Mouse (Mus musculus) kidney, embryonic 14.5 days (tissue): ENCODE measurements around the gene Lifr. TPM values are rescaled to one million over a fixed set of nuclear protein-coding genes. Genes with fewer than 3 reads are reported as not detected.

Source experiments
- ATAC-seq: fragments of 200-750 bp; cut with Nextera tagmentation; 2 replicates; pipeline ENCODE4 v1.8.0; 2017; ENCODE audit warnings: moderate number of reproducible peaks, mild to moderate bottlenecking, moderate TSS enrichment, moderate library complexity; ENCODE audit not compliant: low FRiP score, low TSS enrichment
- H3K27ac ChIP-seq: fragments of 300-500 bp; sonication (generic); 2 replicates; pipeline ENCODE4 v1.5.1; 2014; ENCODE audit warnings: low read depth, mild to moderate bottlenecking, low read length, moderate library complexity, mixed read lengths
- H3K27me3 ChIP-seq: fragments of 300-500 bp; sonication (generic); 2 replicates; pipeline ENCODE4 v1.6.1; 2014; ENCODE audit warnings: mild to moderate bottlenecking, low read length; ENCODE audit not compliant: control insufficient read depth, insufficient read depth
- H3K36me3 ChIP-seq: fragments of 300-500 bp; sonication (generic); 2 replicates; pipeline ENCODE4 v1.6.1; 2014; ENCODE audit warnings: low read length, mixed read lengths; ENCODE audit not compliant: control insufficient read depth, insufficient read depth
- H3K4me1 ChIP-seq: fragments of 300-500 bp; sonication (generic); 2 replicates; pipeline ENCODE4 v1.6.1; 2014; ENCODE audit warnings: low read length, mixed read lengths; ENCODE audit not compliant: control insufficient read depth, insufficient read depth
- H3K4me2 ChIP-seq: fragments of 300-500 bp; sonication (generic); replicated peaks from 2 replicates; pipeline ENCODE4 v1.6.1; 2014; ENCODE audit warnings: low read depth, mild to moderate bottlenecking, low read length
- H3K4me3 ChIP-seq: fragments of 300-500 bp; sonication (generic); 2 replicates; pipeline ENCODE4 v1.5.1; 2014; ENCODE audit warnings: mild to moderate bottlenecking, low read length
- H3K9ac ChIP-seq: fragments of 300-500 bp; sonication (generic); 2 replicates; pipeline ENCODE4 v1.6.1; 2014; ENCODE audit warnings: low read depth, mild to moderate bottlenecking, low read length, moderate library complexity
- H3K9me3 ChIP-seq: fragments of 300-500 bp; sonication (generic); 2 replicates; pipeline ENCODE4 v1.6.1; 2016; ENCODE audit warnings: low read length; ENCODE audit not compliant: control insufficient read depth
- WGBS: fragments of 180-500 bp; shearing (Covaris S2); extraction: QIAGEN DNeasy Blood & Tissue Kit; methylation state at CpG from one replicate; pipeline ENCODE4 v1.1.7; 2014; 5-methylcytosine and 5-hydroxymethylcytosine counted together
- polyA plus RNA-seq: library from polyadenylated mRNA; unstranded; fragments of >200 nt; fragmentation: Nextera tagmentation; extraction: Ambion mirVana; gene quantifications from 2 replicates; pipeline ENCODE4 v1.2.1, GENCODE M21; 2014

Lifr gene
- polyA plus RNA-seq, 1 experiment from 2014 or later, result 33.5 TPM

DNA sequence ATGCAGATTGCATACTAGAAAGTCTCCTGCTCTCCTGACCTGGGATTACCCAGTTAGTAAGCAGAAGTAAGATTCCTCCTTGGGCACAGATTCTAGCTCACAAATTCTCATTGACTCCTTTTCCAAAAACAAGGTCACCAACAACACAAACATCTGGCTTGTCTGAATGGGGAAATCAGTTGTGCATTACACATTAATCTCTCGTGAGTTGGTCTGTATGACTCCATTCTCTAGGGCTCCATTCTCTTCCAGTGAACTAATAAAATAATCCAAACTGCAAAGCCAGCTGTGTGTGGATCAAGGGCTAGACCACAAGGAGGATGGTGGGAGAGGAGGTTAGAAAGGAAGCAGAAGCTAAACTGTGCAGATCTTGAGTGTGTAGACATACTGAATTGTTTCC lies 25.8 kb downstream of the Lifr start:
- Histone ChIP-seq H3K4me1 (no peaks in the 10 kb centered on the region), H3K27ac (no peak overlapping the region), H3K36me3 (no peaks in the 10 kb centered on the region), H3K9me3 (no peaks in the 10 kb centered on the region), H3K9ac (no peak overlapping the region), H3K4me2 (no peak overlapping the region), H3K27me3 (no peaks in the 10 kb centered on the region), H3K4me3 (no peak overlapping the region)
- no peak for ATAC-seq
- 85% methylated on average over 1 of the region's 1 CpGs for WGBS

DNA sequence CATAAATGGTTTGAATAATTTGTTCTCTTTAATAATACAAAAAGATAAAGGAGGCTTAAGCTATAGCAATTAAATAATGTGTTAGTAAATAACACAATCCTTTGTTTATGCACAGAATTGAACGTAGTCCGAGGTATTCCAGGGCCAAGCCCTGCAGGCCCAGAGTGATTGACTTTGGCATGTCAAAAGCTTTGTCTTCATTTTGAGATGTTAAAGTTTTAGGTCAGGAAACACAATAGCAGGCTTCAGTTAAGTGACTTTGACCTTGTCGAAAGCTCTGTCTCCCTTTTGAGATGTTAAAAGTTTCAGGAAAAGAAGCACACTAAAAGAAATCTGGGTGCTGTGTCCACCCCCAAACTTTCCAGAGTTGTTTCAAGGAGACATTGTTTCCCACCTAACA lies 26.3 kb downstream of the Lifr start:
- H3K36me3 ChIP-seq, result no peaks in the 10 kb centered on the region
- H3K9me3 ChIP-seq, result no peaks in the 10 kb centered on the region
- H3K27me3 ChIP-seq, result no peaks in the 10 kb centered on the region
- no peak for ATAC-seq
- no peak overlapping the region for H3K4me2 ChIP-seq
- no peak overlapping the region for H3K9ac ChIP-seq
- H3K27ac ChIP-seq, result no peak overlapping the region
- H3K4me3 ChIP-seq, result no peak overlapping the region
- WGBS, result 86% methylated on average over 3 of the region's 3 CpGs
- H3K4me1 ChIP-seq, result no peaks in the 10 kb centered on the region

DNA sequence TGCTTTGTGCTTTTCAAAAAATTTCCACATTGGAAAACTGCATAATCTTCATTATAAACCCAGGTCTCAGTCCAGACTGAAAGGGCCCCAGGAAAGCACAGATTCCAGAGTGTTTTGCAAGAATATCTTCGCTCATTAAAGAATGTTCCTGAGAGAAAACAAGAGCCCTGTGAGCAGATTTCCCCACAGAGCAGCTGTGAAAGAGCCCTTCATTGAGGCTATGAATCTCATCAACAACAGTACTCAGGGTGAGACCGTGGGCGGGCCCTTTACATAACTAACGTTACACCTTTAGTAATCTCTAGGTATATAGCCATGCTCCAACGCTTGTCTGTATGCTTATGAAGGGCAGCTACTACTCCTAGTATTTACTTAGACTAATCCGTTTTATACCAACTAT lies 27.5 kb downstream of the Lifr start:
- no peak for ATAC-seq
- H3K36me3 ChIP-seq, result no peaks in the 10 kb centered on the region
- no peak overlapping the region for H3K9ac ChIP-seq
- 83% methylated on average over 6 of the region's 6 CpGs for WGBS
- no peak overlapping the region for H3K4me3 ChIP-seq
- H3K4me2 ChIP-seq, result no peak overlapping the region
- H3K27ac ChIP-seq, result no peak overlapping the region
- H3K27me3 ChIP-seq, result no peaks in the 10 kb centered on the region
- no peaks in the 10 kb centered on the region for H3K9me3 ChIP-seq
- H3K4me1 ChIP-seq, result no peaks in the 10 kb centered on the region

DNA sequence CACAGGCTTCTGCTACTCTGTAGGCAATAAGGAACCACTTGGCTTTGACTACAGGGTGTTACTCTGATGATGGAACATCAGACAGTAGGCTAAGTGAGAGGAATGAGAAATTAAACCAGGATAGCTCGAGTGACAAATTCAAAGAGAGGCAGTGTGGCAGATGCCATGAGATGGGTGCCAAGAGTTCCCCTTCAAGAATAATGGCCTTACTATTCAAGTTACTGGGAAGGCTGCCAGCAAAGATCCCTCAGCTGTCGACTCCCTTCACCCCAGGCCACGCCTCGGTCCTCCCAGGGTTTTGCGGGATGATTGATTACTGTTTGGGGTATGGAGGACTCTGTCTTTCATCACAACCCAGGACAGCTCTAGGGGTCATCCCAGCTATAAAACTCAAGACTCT lies 28.4 kb downstream of the Lifr start:
- Histone ChIP-seq H3K9me3 (no peaks in the 10 kb centered on the region), H3K27ac (no peak overlapping the region), H3K9ac (no peak overlapping the region), H3K27me3 (no peaks in the 10 kb centered on the region), H3K4me3 (no peak overlapping the region), H3K4me2 (no peak overlapping the region), H3K36me3 (no peaks in the 10 kb centered on the region), H3K4me1 (no peaks in the 10 kb centered on the region)
- ATAC-seq, result peak; percentile 76
- 25% methylated on average over 5 of the region's 5 CpGs for WGBS

DNA sequence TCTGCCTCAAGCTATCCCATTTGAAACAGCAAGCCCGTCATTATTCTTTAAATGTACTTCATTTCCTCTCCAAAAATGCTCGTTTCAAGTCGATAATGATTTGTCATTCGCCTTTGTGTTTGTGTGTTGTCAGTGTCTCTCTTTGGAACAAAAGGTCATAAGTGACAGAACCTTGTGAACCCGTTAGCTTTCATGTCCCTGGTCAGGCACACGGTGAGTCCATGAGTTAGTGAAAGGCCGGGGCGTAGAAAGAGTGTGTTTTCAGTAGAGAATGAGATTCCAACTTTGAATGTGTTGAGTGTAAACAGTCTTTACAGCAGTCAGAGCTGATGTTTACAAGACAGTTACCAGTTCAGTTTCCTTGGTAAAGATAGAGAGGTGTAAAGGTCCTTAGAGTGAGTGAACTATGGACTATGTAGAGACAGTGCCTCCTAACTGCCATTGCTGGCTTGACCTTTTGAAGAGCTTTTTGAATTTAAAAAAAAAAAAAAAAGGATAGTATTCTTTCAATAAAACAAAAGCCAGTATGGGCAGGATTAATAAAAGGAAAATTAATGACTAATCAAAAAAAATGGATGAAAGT lies 29.6 kb downstream of the Lifr start:
- Histone ChIP-seq H3K4me1 (no peaks in the 10 kb centered on the region), H3K27me3 (no peaks in the 10 kb centered on the region), H3K27ac (no peak overlapping the region), H3K9me3 (no peaks in the 10 kb centered on the region), H3K9ac (no peak overlapping the region), H3K4me3 (no peak overlapping the region), H3K4me2 (no peak overlapping the region), H3K36me3 (no peaks in the 10 kb centered on the region)
- 69% methylated on average over 8 of the region's 8 CpGs for WGBS
- no peak for ATAC-seq

DNA sequence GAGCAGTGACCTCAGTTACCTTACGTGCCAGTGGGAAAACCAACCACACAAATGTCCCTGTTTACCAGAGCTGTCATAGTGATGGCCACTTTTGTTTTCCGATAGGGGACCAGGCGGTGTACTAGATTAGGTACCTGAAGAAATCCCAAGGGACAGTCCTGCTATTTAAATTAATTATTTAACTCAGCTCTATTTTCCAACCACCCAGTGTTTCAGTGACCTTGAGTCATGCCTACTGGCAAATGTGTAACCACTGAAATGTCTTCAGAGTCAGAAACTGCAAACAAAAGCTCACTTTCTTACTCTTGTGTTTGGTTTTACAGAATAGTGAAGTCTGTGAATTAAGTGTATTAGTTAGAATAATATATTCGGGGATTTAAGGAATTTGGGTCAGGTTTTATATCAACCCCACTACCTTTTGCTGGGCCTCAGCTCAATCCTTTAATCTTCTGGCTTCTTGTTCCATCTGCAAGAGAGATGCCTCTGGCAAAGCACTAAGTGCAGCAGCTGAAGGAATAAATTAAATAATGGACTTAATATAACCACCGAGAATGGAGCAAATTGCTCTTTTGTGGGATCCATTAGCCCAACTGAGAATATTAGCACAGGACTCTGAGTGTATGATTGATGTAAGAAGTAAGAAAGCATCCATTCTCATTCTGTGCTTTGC lies 33.5 kb downstream of the Lifr start:
- Histone ChIP-seq H3K27me3 (no peaks in the 10 kb centered on the region), H3K36me3 (no peaks in the 10 kb centered on the region), H3K4me2 (no peak overlapping the region), H3K4me1 (0 out of 2 replicates have a peak, but pooled peaks cover 6% of the 10 kb centered on the region), H3K9me3 (no peaks in the 10 kb centered on the region), H3K9ac (no peak overlapping the region), H3K4me3 (no peak overlapping the region), H3K27ac (no peak overlapping the region)
- 76% methylated on average over 5 of the region's 5 CpGs for WGBS
- ATAC-seq, result no peak

DNA sequence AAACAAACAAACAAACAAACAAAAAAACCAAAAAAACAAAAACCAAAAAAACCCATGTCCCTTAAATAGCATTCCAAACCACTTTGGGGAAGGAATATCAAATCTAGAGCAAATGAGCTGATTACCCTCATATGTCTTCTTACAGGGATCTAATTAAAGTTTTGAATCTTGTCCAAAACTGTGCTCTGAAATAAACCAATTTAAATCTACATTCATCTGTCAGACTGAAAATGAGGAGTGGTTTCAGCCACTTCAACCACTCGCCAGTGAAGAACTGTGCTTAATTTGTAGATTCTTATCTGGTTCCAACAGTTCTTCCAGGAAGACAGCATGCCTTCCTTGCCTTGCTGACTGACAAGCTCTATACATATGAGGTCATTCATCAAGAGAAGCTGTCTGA lies 35.8 kb downstream of the Lifr start:
- 50% methylated on average over 1 of the region's 1 CpGs for WGBS
- Histone ChIP-seq H3K4me3 (no peak overlapping the region), H3K4me1 (peaks cover 7% of the 10 kb centered on the region; the same call in 1 of the 2 replicates), H3K27ac (no peak overlapping the region), H3K9me3 (no peaks in the 10 kb centered on the region), H3K4me2 (no peak overlapping the region), H3K36me3 (no peaks in the 10 kb centered on the region), H3K27me3 (no peaks in the 10 kb centered on the region), H3K9ac (no peak overlapping the region)
- ATAC-seq, result no peak

DNA sequence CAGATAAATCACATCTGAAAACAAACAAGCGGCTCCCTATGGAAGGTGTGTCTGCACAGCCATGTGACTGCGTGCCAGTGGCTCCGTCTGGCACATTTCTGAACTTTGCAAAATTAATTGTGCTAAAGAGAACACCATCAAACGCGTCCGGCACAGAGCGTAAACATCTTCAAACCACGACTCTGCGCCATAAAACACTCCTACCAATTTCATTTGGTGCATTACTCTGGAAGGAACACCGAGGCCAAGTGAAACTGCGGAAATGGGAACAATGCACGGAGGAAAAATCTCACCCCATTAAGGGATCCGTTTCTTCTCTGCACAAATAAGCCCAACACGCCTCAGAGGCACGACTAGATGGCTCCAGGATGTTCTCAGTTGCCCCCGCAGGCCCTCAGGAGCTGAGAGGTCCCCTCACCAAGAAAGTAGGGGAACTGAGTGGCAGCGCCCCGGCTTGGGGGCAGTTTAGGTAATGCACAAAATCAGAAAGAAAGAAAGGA lies 38.3 kb downstream of the Lifr start:
- H3K4me1 ChIP-seq, result peaks cover 10% of the 10 kb centered on the region; the same call in 1 of the 2 replicates
- no peaks in the 10 kb centered on the region for H3K9me3 ChIP-seq
- peak overlapping the region; percentile 84 for H3K9ac ChIP-seq
- H3K27ac ChIP-seq, result peak overlapping the region; percentile 76
- no peaks in the 10 kb centered on the region for H3K36me3 ChIP-seq
- H3K4me2 ChIP-seq, result peak overlapping the region; percentile 85
- ATAC-seq, result no peak
- WGBS, result 2% methylated on average over 18 of the region's 18 CpGs
- H3K27me3 ChIP-seq, result no peaks in the 10 kb centered on the region
- peak overlapping the region; percentile 86 for H3K4me3 ChIP-seq

DNA sequence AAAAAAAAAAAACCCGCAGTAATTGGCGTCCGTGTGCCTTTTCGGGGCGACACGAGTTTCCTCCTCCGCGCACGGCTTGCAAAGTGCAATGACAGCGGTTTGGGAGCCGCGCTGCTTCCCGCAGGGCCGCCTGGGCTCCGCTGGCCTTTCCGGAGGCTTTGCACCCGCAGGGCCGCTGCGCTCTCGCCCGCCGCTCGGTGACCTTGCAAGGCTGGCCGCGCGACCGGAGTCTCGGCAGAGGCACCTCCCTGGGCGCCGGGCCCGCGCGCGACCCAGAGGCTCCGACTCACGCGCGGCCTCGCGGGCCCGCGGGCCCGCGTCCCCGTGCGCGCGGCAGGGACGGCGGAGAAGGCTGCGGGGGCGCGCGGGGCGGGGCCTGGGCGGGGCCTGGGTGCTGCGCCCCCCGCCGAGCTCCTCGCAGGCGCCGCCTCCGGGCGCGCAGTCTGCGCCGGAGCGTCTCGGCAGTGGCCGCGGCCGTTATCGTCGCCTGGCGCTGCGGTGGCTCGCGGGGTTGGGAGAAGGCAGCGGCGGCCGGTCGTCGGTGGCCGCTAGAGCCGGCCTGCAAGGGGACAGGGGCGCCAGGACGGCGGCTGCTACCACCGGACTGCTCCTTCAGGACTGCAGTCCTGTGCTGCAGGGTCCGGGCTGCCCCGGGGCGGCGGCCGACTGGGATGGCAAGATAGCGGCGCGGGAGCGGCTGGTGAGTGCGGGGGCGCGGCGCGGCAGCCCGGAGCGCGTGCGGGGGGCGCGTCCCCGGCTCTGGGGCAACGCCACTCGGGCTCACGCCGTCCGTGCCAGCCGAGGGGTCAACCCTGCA lies 38.9 kb downstream of the Lifr start:
- peak overlapping the region; percentile 84 for H3K9ac ChIP-seq
- ATAC-seq, result peak; percentile 92
- no peaks in the 10 kb centered on the region for H3K9me3 ChIP-seq
- H3K36me3 ChIP-seq, result no peaks in the 10 kb centered on the region
- H3K4me1 ChIP-seq, result peaks cover 10% of the 10 kb centered on the region; the same call in 1 of the 2 replicates
- H3K27me3 ChIP-seq, result no peaks in the 10 kb centered on the region
- H3K27ac ChIP-seq, result peak overlapping the region; percentile 76
- H3K4me2 ChIP-seq, result peak overlapping the region; percentile 85
- peak overlapping the region; percentile 86 for H3K4me3 ChIP-seq
- WGBS, result under 1% methylated on average over 102 of the region's 116 CpGs
